Mouse (Mus musculus) heart, adult 2 months (tissue): ENCODE results near the gene Wdr25. TPM values are rescaled to one million over a fixed set of nuclear protein-coding genes. Genes with fewer than 3 reads are reported as not detected.

Experiments used
- DNase-seq, 2 experiments: peaks; one replicate each; pipeline ENCODE4 v3.0.0; 2021
- H3K27ac ChIP-seq: fragments of 200-600 bp; 2 replicates; pipeline ENCODE4 v1.8.1; 2022
- H3K27me3 ChIP-seq: fragments of 200-500 bp; 2 replicates; pipeline ENCODE4 v1.6.1; 2012; ENCODE audit warnings: mild to moderate bottlenecking, low read length, inconsistent platforms, mixed read lengths; ENCODE audit not compliant: control insufficient read depth, insufficient read depth
- H3K36me3 ChIP-seq: fragments of 200-500 bp; 2 replicates; pipeline ENCODE4 v1.6.1; 2012; ENCODE audit warnings: low read length, inconsistent platforms; ENCODE audit not compliant: control insufficient read depth, insufficient read depth
- H3K4me1 ChIP-seq: fragments of 200-500 bp; 2 replicates; pipeline ENCODE4 v1.6.1; 2011; ENCODE audit warnings: low read length; ENCODE audit not compliant: control insufficient read depth, insufficient read depth
- H3K4me3 ChIP-seq: fragments of 200-600 bp; 2 replicates; pipeline ENCODE4 v1.8.1; 2022
- H3K79me2 ChIP-seq: fragments of 200-500 bp; replicated peaks from 2 replicates; pipeline ENCODE4 v1.6.1; 2012; ENCODE audit warnings: mild to moderate bottlenecking, inconsistent platforms, low read length, moderate library complexity, mixed read lengths; ENCODE audit not compliant: control insufficient read depth, insufficient read depth
- H3K9ac ChIP-seq: fragments of 200-500 bp; 2 replicates; pipeline ENCODE4 v1.6.1; 2012; ENCODE audit warnings: low read depth, mild to moderate bottlenecking, control low read depth, inconsistent platforms, low read length, mixed read lengths
- CTCF ChIP-seq: fragments of 200-600 bp; IDR thresholded peaks from 2 replicates; pipeline ENCODE4 v1.8.1; 2022; ENCODE audit warnings: antibody characterized with exemption, mild to moderate bottlenecking, moderate library complexity
- EP300 ChIP-seq: fragments of 200-500 bp; IDR thresholded peaks from 2 replicates; pipeline ENCODE4 v1.6.1; 2011; ENCODE audit warnings: low read depth, low read length, control low read depth; ENCODE audit not compliant: insufficient read depth
- POLR2A ChIP-seq: fragments of 200-500 bp; IDR thresholded peaks from 2 replicates; pipeline ENCODE4 v1.6.1; 2011; ENCODE audit warnings: mild to moderate bottlenecking, low read depth, low read length, control low read depth; ENCODE audit not compliant: insufficient read depth
- WGBS: fragments of 180-500 bp; shearing (Covaris S2); methylation state at CpG from one replicate; pipeline ENCODE4 v1.1.7; 2018; 5-methylcytosine and 5-hydroxymethylcytosine counted together
- intact Hi-C: fragments of 180-260 bp; cut with DNase I; formaldehyde crosslinking; loops from one replicate; pipeline ENCODE4 v1.15.1; 2025
- polyA plus RNA-seq: library from polyadenylated mRNA; depleted of rRNA; stranded (reverse); fragments of >200 nt; gene quantifications from 2 replicates; pipeline ENCODE4 v1.2.3, GENCODE M21; 2012
- total RNA-seq, 2 experiments: library from RNA; stranded (reverse); gene quantifications; 2 replicates each; pipeline ENCODE4 v1.2.3; 2021

Gene Wdr25
- total and polyA plus RNA-seq, 3 experiments: 3.5 to 9.5 (median 4.9) TPM

DNA sequence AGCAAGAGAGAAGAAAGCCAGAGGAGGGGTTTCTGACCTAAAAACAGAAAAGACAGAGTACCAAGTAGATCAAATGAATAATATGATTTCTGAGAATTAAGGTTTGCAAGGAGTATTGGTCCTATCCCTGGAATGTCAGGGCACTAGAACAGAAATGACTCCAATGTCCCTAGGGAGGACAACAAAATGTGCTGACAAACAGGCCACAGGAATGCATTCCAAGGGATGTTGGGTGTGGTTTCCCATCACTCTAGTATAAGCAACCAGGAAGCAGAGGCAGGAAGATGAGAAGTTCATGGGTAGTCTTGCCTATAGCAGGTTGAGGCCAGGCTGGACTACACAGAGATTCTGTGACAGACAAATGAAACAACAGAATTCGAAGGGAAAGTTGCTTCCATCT lies 7.5 kb upstream of the Wdr25 start:
- WGBS: 68% methylated on average over 1 of the region's 1 CpGs
- no peak overlapping the region for H3K4me3 ChIP-seq
- H3K9ac ChIP-seq: no peak overlapping the region
- no peak for TF ChIP-seq POLR2A
- TF ChIP-seq EP300: 0 out of 2 replicates have a peak, but pooled peaks have one; percentile 48
- TF ChIP-seq CTCF: no peak
- H3K36me3 ChIP-seq: peaks cover 15% of the 10 kb centered on the region
- intact Hi-C loops: loop anchor here (10.0 kb wide), 1 partner anchor 331 kb away; the partner anchor contains the start of gene Evl
- H3K27ac ChIP-seq: peak overlapping the region; percentile 55
- peaks cover 5% of the 10 kb centered on the region for H3K4me1 ChIP-seq
- no peaks in the 10 kb centered on the region; the same call in 1 of the 2 replicates for H3K79me2 ChIP-seq
- DNase-seq: no peak
- no peaks in the 10 kb centered on the region for H3K27me3 ChIP-seq

DNA sequence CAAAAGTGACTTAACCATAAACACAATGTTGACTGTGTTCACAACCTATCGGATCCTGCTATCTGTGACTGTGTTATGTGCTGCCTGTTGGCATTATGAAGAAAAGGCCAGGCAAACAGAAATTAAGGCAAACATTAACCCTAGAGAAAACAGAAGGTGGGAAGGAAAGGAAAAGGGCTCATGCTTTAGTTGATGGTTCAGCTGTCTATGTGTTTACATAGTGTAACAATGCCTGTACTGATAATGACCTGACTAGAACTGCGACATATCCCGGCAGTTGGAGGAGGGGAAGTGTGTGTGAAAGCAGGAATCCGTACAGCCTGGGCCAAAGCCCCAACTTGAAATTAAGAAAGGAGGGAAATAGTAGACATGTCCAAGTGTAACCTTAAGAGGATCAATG lies 6.4 kb upstream of the Wdr25 start:
- intact Hi-C loops: loop anchor here (10.0 kb wide), 1 partner anchor 332 kb away; the partner anchor contains the start of gene Evl
- peaks cover 15% of the 10 kb centered on the region for H3K36me3 ChIP-seq
- WGBS: 70% methylated on average over 4 of the region's 4 CpGs

DNA sequence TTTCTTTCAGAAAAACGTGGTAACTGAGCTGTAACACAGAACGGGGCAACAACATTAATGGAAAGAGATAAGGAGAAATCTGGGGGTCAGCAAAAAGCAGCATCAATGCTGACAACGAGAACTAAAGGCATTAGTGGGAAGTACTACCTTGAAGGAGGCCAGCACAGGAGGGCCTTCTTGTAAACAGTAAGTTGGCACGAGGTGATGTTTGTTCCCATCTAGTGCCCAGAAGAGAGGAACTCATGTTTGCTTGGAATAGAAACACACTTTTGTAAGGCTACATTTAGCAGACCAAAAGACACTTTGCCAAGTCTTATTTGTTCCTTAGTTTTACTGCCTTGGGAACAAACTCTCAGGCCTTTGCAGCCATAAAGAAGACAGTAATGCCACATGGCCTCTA lies 4.8 kb upstream of the Wdr25 start:
- WGBS: 61% methylated on average over 4 of the region's 4 CpGs
- Histone ChIP-seq H3K4me1 (peaks cover 6% of the 10 kb centered on the region), H3K9ac (no peak overlapping the region), H3K79me2 (no peaks in the 10 kb centered on the region; the same call in 1 of the 2 replicates), H3K27me3 (no peaks in the 10 kb centered on the region), H3K27ac (no peak overlapping the region), H3K36me3 (peaks cover 15% of the 10 kb centered on the region), H3K4me3 (no peak overlapping the region)
- TF ChIP-seq EP300 (no peak), CTCF (no peak), POLR2A (no peak)
- intact Hi-C loops: loop anchor here (10.0 kb wide), 1 partner anchor 334 kb away; the partner anchor contains the start of gene Evl
- no peak for DNase-seq

More for the DNA sequence above, 6.4 kb upstream of the Wdr25 start:
- H3K9ac ChIP-seq: no peak overlapping the region
- peaks cover 5% of the 10 kb centered on the region for H3K4me1 ChIP-seq
- DNase-seq: no peak
- H3K79me2 ChIP-seq: no peaks in the 10 kb centered on the region; the same call in 1 of the 2 replicates
- TF ChIP-seq CTCF (no peak), POLR2A (no peak), EP300 (no peak)
- no peaks in the 10 kb centered on the region for H3K27me3 ChIP-seq
- no peak overlapping the region for H3K4me3 ChIP-seq
- H3K27ac ChIP-seq: no peak overlapping the region

DNA sequence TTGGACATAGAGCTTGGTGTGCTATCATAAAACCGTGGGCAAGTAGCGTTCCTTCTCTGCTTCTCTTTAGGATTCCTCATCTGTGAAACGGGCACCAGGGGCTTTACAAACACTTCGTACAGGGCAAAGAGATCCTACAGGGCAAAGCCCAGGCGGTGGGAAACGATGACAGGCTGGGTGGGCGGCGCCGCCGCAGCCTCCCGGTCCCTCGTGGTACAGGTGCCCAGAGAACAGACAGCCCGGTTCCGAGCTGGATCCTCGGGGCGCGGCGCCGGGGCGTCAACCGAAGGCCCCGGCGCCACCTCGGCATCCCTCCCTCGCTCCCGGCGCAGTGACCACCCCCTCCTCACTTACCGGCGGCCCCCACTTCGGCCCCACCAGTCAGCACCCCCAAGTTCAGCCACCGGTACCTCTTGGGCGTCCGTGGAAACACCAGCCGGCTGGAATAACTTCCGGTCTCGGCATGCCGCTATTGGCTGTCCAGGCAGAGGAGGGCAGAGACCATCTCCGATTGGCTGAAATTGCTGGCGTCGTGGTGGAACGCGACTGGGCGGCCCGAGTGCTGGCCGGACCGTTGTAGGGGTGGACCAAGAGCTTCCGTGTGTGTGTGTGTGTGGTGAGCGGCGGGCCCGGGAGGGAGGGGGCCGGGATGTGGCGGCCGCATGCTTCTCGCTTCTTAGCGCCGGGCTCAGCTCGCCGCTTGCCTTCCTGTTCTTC lies 442 bp downstream of the Wdr25 start, which contains the start of gene Wars:
Gene Wars (minus strand): TSS at position 460 of the 717 bp plus-strand sequence.
- intact Hi-C loops: loop anchor here (5.0 kb wide), 4 partner anchors 62 to 137 kb away; partner anchors contain the start of gene Yy1
- peak; percentile 94 to 96 for DNase-seq
- peak; percentile 59; the same call in 1 of the 2 replicates for TF ChIP-seq EP300
- TF ChIP-seq POLR2A: peak; percentile 75
- no peak for TF ChIP-seq CTCF
- H3K4me1 ChIP-seq: peaks cover 3% of the 10 kb centered on the region
- H3K27ac ChIP-seq: peak within 1 kb of the TSS; percentile 79
- H3K9ac ChIP-seq: peak within 1 kb of the TSS; percentile 78
- under 1% methylated on average over 58 of the region's 58 CpGs for WGBS
- no peaks in the 10 kb centered on the region for H3K36me3 ChIP-seq
- H3K79me2 ChIP-seq: no peaks in the 10 kb centered on the region
- no peaks in the 10 kb centered on the region for H3K27me3 ChIP-seq
- H3K4me3 ChIP-seq: peak within 1 kb of the TSS; percentile 74

DNA sequence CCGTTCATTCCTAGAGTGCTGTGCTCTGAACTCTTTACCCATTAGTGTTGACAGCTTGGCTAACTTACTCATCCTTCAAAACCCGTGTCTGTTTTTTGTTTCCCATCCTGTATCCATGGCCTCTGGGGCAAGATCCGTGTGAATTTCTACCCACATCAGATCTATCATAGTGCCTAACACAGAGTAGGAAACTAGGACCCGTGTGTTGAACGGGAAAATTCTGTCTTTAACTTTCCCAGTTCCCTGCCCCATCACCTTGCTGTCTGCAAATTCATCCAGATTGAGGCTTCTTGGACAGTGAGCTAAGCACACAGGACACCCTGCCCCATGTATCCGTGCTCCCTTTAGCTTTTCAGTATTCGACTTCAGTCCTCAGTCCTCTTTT lies 993 bp downstream of the Wdr25 start:
- WGBS: 2% methylated on average over 7 of the region's 7 CpGs
- Histone ChIP-seq H3K79me2 (no peaks in the 10 kb centered on the region), H3K4me3 (peak overlapping the region; percentile 74), H3K27me3 (no peaks in the 10 kb centered on the region), H3K27ac (peak overlapping the region; percentile 79), H3K4me1 (peaks cover 2% of the 10 kb centered on the region), H3K36me3 (no peaks in the 10 kb centered on the region), H3K9ac (peak overlapping the region; percentile 77)
- DNase-seq: no peak
- intact Hi-C loops: loop anchor here (5.0 kb wide), 4 partner anchors 62 to 137 kb away; partner anchors contain the start of gene Yy1
- TF ChIP-seq EP300 (no peak), POLR2A (no peak), CTCF (no peak)

DNA sequence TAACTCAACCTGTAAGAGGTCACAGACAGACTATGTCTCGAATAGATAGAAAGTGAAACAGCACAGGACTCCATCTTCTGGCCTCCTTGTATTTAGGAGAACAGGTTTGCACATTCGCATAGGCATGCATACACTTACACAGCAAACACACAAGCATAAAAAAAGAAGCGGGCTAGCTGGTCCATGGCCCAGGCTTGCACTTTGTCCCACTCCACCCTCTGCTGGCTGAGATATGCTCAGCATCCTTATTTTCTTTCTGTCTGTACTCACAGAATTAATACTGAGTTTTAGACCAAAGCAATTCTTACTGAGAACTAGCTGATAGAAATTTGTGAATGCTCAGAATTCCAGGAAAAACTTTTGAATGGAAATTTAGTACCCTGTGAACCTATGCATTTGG lies 2.6 kb downstream of the Wdr25 start:
- intact Hi-C loops: no loop called here
- Histone ChIP-seq H3K4me3 (no peak overlapping the region), H3K9ac (no peak overlapping the region), H3K27ac (no peak overlapping the region), H3K36me3 (no peaks in the 10 kb centered on the region), H3K79me2 (no peaks in the 10 kb centered on the region), H3K27me3 (no peaks in the 10 kb centered on the region), H3K4me1 (peaks cover 2% of the 10 kb centered on the region)
- TF ChIP-seq CTCF (peak; percentile 68), POLR2A (no peak)
- no peak for DNase-seq
- WGBS: 46% methylated on average over 3 of the region's 3 CpGs
